Mouse (Mus musculus): ENCODE data around the gene Rnft2. TPM values are rescaled to one million over a fixed set of nuclear protein-coding genes. Genes with fewer than 3 reads are reported as not detected.

Rnft2 gene
- total and polyA plus RNA-seq, 2 experiments from 2014 or later, result 0.70 to 1.7 TPM

DNA sequence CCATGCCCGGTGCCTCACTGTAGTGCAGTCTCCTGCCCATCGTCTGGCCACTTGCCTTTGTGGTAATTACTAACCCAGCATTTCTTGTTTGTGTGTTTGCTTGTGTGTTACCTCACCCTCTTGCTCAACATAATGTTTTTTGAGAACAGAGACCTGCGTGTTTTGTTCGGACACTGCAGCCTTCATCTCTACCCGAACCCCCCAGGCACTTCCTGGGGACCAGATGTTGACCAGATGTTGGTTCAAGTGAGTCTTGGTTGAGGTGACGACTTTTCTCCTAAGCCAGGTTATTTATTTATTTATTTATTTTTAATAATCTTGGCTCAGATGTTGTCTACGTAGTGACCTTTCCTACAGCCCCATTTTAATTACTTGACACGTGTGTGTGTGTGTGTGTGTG lies 2.5 kb upstream of the Rnft2 start:
- Histone ChIP-seq H3K9ac (replicated peaks; ENCODE audit: low read depth, low read length) (no peak overlapping the region), H3K27me3 (ENCODE audit: control insufficient read depth, insufficient read depth, low read length) (no peaks in the 10 kb centered on the region), H3K4me3 (ENCODE audit: low read depth, low read length) (no peak overlapping the region), H3K9me3 (replicated peaks; ENCODE audit: control insufficient read depth, low read length) (no peaks in the 10 kb centered on the region), H3K36me3 (replicated peaks; ENCODE audit: control insufficient read depth, insufficient read depth, low read length) (peaks cover 7% of the 10 kb centered on the region; the same call in 1 of the 2 replicates), H3K4me1 (ENCODE audit: control insufficient read depth, insufficient read depth) (0 out of 2 replicates have a peak, but pooled peaks cover 12% of the 10 kb centered on the region), H3K4me2 (ENCODE audit: low read depth, low read length) (no peak overlapping the region), H3K27ac (ENCODE audit: low read depth) (no peak overlapping the region)
- WGBS, result 89% methylated on average over 8 of the region's 8 CpGs
- ATAC-seq (ENCODE audit: insufficient read depth, low read depth) (no peak), DNase-seq (ENCODE audit: low spot score) (no peak)
- no peak for TF ChIP-seq EP300 (IDR thresholded peaks at IDR 0.05; ENCODE audit: low read depth)
- no peak for TF ChIP-seq CTCF (IDR thresholded peaks at IDR 0.05; ENCODE audit: low read depth)

DNA sequence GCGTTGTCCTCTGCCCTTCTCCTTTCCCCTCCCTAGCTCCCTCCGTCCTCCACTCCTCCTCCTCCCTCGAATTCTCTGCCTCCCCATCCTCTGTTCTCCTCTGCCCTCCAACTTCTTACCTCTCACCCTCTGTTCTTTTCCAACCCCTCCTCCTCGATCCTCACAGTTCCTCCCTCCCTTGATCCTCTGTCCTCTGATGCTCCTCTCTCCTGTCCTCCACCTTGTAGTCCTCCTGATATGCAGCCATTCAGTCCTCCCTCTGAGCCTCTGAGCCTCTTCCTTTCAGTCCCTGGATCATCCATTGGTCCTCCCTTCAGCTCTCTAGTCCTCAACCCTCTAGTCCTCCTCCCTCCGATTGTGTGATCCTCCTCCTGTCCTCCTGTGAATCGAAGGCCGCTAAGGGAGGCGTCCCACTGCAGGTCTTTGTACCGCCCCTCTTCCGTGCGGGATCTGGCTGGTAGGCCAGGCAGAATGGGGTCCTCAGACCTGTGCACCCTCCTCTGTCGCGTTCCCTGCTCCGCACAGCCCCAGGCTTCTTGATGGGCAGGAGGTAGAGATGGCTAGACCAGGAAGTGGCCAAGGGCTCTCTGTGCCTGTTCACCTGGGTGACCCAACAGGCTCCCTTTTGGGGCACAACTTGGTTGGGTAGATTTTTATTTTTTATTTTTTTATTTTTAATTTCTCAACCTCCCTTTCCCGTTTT lies 841 bp upstream of the Rnft2 start:
- ATAC-seq (ENCODE audit: insufficient read depth, low read depth) (no peak), DNase-seq (ENCODE audit: low spot score) (no peak)
- Histone ChIP-seq H3K4me1 (ENCODE audit: control insufficient read depth, insufficient read depth) (0 out of 2 replicates have a peak, but pooled peaks cover 9% of the 10 kb centered on the region), H3K4me2 (ENCODE audit: low read depth, low read length) (peak overlapping the region; percentile 75), H3K36me3 (replicated peaks; ENCODE audit: control insufficient read depth, insufficient read depth, low read length) (peaks cover 7% of the 10 kb centered on the region; the same call in 1 of the 2 replicates), H3K4me3 (ENCODE audit: low read depth, low read length) (peak overlapping the region; percentile 69), H3K27me3 (ENCODE audit: control insufficient read depth, insufficient read depth, low read length) (no peaks in the 10 kb centered on the region), H3K9ac (replicated peaks; ENCODE audit: low read depth, low read length) (peak overlapping the region; percentile 74), H3K9me3 (replicated peaks; ENCODE audit: control insufficient read depth, low read length) (no peaks in the 10 kb centered on the region), H3K27ac (ENCODE audit: low read depth) (peak overlapping the region; percentile 78)
- 5% methylated on average over 15 of the region's 15 CpGs for WGBS
- TF ChIP-seq CTCF (IDR thresholded peaks at IDR 0.05; ENCODE audit: low read depth) (no peak), EP300 (IDR thresholded peaks at IDR 0.05; ENCODE audit: low read depth) (no peak)

DNA sequence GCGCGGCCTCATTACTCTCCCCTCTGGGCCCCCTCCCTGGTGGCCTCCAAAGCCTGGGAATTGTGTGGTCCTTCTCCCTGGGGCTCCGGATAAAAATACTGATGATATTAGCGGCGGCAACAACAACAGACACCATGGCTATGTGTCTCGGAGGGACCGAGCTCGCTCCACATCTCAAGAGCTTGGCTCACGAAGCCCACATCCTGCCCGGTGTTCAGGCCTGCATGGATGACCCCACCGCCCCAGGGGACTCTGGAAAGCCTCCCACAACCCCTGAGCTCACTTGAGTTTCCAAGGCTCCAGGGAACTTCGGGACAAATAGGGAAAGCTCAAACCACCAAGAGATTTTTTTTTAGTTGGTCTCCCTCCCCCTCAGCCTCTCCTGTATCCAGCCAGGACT lies 5.2 kb downstream of the Rnft2 start:
- ATAC-seq (ENCODE audit: insufficient read depth, low read depth) (no peak), DNase-seq (ENCODE audit: low spot score) (no peak)
- Histone ChIP-seq H3K4me1 (ENCODE audit: control insufficient read depth, insufficient read depth) (no peaks in the 10 kb centered on the region), H3K4me3 (ENCODE audit: low read depth, low read length) (no peak overlapping the region), H3K27me3 (ENCODE audit: control insufficient read depth, insufficient read depth, low read length) (no peaks in the 10 kb centered on the region), H3K27ac (ENCODE audit: low read depth) (no peak overlapping the region), H3K9ac (replicated peaks; ENCODE audit: low read depth, low read length) (no peak overlapping the region), H3K9me3 (replicated peaks; ENCODE audit: control insufficient read depth, low read length) (no peaks in the 10 kb centered on the region), H3K4me2 (ENCODE audit: low read depth, low read length) (no peak overlapping the region), H3K36me3 (replicated peaks; ENCODE audit: control insufficient read depth, insufficient read depth, low read length) (no peaks in the 10 kb centered on the region)
- no peak for TF ChIP-seq EP300 (IDR thresholded peaks at IDR 0.05; ENCODE audit: low read depth)
- TF ChIP-seq CTCF (IDR thresholded peaks at IDR 0.05; ENCODE audit: low read depth), result no peak
- WGBS, result 64% methylated on average over 12 of the region's 12 CpGs

DNA sequence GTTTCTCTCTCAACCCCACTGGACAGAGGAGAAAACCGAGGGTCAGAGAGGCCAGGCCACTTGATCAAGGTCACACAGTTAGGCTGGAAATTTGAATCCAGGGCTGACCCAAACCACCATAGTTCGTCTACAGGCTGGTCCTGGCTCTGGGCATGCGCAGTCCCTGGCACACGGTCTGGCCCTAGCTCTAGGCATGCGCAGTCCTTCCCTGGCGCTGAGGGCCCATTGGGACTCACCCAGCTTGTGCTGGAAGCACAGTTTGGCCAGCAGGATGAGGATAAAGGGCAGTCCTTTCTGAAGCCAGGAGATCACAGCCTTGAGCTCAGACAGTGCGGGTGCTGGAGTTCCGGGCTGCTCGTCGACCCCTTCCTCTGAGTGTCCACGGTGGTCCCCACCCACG lies 8.0 kb downstream of the Rnft2 start:
- no peak overlapping the region for H3K4me2 ChIP-seq (ENCODE audit: low read depth, low read length)
- no peaks in the 10 kb centered on the region for H3K36me3 ChIP-seq (replicated peaks; ENCODE audit: control insufficient read depth, insufficient read depth, low read length)
- WGBS, result 74% methylated on average over 12 of the region's 12 CpGs
- no peaks in the 10 kb centered on the region for H3K9me3 ChIP-seq (replicated peaks; ENCODE audit: control insufficient read depth, low read length)
- H3K4me1 ChIP-seq (ENCODE audit: control insufficient read depth, insufficient read depth), result no peaks in the 10 kb centered on the region
- no peak for ATAC-seq (ENCODE audit: insufficient read depth, low read depth)
- H3K27ac ChIP-seq (ENCODE audit: low read depth), result no peak overlapping the region
- no peak overlapping the region for H3K4me3 ChIP-seq (ENCODE audit: low read depth, low read length)
- H3K27me3 ChIP-seq (ENCODE audit: control insufficient read depth, insufficient read depth, low read length), result no peaks in the 10 kb centered on the region
- no peak for DNase-seq (ENCODE audit: low spot score)
- TF ChIP-seq CTCF (IDR thresholded peaks at IDR 0.05; ENCODE audit: low read depth) (no peak), EP300 (IDR thresholded peaks at IDR 0.05; ENCODE audit: low read depth) (no peak)
- no peak overlapping the region for H3K9ac ChIP-seq (replicated peaks; ENCODE audit: low read depth, low read length)

DNA sequence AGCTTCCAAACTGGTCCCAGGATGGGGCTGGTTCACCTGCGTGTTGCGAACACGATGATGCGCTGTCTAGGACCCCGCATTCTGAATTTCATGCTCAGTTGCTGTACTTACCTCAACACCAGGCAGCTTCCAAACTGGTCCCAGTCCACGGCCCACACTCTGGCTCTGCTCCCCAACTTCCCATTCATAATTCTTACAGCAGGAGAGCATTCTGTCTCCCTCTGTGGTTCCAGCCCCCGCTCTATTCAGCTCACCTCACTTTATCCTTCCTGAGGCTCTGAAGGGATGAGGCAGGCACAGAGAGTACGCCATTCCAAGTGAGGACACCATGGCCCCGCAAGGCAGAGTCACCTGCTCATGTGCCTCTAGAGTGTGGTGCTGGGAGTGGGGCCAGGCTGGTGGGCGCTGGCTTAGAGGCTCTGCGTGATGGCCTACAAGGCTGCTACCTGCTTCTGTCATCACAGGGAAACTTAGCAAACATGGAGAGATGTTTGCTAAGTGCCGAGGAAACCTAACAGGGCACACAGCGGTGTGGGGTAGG lies 14.8 kb downstream of the Rnft2 start:
- Histone ChIP-seq H3K9ac (replicated peaks; ENCODE audit: low read depth, low read length) (no peak overlapping the region), H3K4me2 (ENCODE audit: low read depth, low read length) (no peak overlapping the region), H3K4me3 (ENCODE audit: low read depth, low read length) (no peak overlapping the region), H3K4me1 (ENCODE audit: control insufficient read depth, insufficient read depth) (no peaks in the 10 kb centered on the region), H3K36me3 (replicated peaks; ENCODE audit: control insufficient read depth, insufficient read depth, low read length) (no peaks in the 10 kb centered on the region), H3K9me3 (replicated peaks; ENCODE audit: control insufficient read depth, low read length) (no peaks in the 10 kb centered on the region), H3K27ac (ENCODE audit: low read depth) (no peak overlapping the region), H3K27me3 (ENCODE audit: control insufficient read depth, insufficient read depth, low read length) (no peaks in the 10 kb centered on the region)
- ATAC-seq (ENCODE audit: insufficient read depth, low read depth) (no peak), DNase-seq (ENCODE audit: low spot score) (no peak)
- TF ChIP-seq EP300 (IDR thresholded peaks at IDR 0.05; ENCODE audit: low read depth) (no peak), CTCF (IDR thresholded peaks at IDR 0.05; ENCODE audit: low read depth) (no peak)
- 88% methylated on average over 13 of the region's 13 CpGs for WGBS
